Mouse (Mus musculus): ENCODE data around the gene Ankrd10.
A peak's percentile ranks its signal among the peaks of the same experiment; 100 is the strongest.

GRCm38 (mm10) chr8:11616294-11616693, 19.3 kb downstream of the Ankrd10 start:
- TF ChIP-seq POLR2A (IDR thresholded peaks at IDR 0.05; ENCODE audit: insufficient read depth, low read depth, low read length) (no peak), CTCF (IDR thresholded peaks at IDR 0.05) (peak; percentile 82)
